Mouse (Mus musculus) heart, postnatal 25 days (tissue): ENCODE measurements around the gene Sf3b3. TPM values are rescaled to one million over a fixed set of nuclear protein-coding genes. Genes with fewer than 3 reads are reported as not detected.
"Not testable (repeated sequence)": the region's sequence is repeated elsewhere in the genome, so short reads cannot be mapped to it uniquely, and the experiment has no call there.

Experiments
- DNase-seq: peaks from one replicate; pipeline ENCODE4 v3.0.0; 2022; ENCODE audit warnings: low spot score
- intact Hi-C: fragments of 180-260 bp; cut with DNase I; formaldehyde crosslinking; loops from one replicate; pipeline ENCODE4 v1.15.1; 2025
- total RNA-seq, 2 experiments: library from RNA; stranded (reverse); gene quantifications; 2 replicates each; pipeline ENCODE4 v1.2.3; 2021

Gene Sf3b3
- total RNA-seq, result 10 to 100 TPM; 39.7 to 42.4 TPM

DNA sequence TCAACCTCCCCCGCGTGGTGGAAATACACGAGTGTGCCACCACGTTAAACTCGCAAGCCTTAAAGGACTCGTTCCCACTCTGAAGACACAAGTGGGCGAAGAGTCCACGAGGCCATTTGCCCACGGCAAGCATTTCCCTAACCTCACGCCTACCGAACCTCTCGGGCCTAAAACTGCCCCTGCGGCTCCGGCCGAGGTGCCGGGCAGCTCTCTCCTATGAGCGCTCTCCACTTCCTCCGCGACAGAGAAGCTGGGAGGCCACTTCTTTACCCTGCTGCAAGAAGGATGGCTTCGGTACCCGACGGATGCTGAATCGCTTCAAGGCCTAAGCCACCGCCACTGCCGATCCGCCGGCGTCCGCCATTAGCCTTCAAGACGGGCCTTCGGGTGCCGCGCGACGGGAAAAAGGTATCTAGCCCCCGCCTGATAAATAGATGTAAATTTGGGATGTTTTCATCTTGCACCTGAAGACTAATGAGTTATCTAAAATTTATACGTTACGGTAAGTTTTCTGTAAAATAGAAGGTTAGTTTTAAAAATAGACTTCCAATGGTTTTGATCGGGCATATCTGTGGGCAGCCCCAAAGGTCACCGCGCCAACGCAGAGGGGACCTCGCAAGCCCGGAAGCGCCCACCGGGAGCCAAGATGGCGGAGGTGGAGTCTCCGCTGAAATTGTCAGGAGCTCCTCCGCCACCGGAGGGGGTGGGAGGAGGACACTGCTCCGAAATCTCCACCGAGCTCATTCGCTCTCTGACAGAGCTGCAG lies at the start of gene Sf3b3, which contains the start of gene Cog4:
Gene Sf3b3, minus strand, starts transcription at position 383 of the 766 bp plus-strand sequence.
Gene Cog4, plus strand, starts transcription at position 196 of the 766 bp plus-strand sequence.
- intact Hi-C loops, result no loop called here
- peak; percentile 67 for DNase-seq

DNA sequence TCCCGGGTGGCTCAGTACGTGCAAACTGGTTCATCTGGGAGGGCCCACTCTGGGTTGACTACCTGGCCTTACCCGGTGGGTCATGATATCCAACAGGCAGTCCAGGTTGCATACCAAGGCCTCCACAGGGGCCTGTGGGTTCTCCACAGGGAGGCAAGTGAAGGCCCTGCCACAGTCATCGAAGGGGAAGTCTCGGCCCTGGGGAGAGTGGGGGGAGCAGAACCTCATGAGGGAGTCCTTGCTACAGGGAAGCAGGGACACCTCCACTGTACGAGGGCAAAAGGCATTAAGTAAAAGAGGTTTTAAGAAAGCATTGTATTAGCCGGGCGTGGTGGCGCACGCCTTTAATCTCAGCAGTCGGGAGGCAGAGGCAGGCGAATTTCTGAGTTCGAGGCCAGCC lies 49.2 kb upstream of the Sf3b3 start:
- intact Hi-C loops, result no loop called here
- no peak for DNase-seq

DNA sequence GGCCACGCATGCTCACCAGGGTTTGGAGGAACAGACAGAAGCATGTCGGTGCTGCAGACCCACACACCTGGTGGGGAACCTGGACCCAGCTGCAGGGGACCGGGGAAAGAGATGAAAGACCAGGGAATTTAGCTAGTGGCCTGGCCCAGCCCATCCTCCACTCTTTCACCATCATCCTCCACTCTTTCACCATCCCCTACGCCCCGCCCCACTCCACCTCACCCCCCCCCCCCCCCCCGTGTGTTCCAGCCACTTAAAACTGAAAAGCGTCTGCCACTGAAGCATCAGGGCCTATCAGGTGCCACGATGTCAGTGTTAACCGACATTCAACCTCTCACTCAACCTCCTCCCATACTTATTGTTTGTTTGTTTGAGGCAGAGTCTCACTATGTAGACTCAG lies 48.7 kb upstream of the Sf3b3 start:
- intact Hi-C loops, result no loop called here
- DNase-seq, result no peak

DNA sequence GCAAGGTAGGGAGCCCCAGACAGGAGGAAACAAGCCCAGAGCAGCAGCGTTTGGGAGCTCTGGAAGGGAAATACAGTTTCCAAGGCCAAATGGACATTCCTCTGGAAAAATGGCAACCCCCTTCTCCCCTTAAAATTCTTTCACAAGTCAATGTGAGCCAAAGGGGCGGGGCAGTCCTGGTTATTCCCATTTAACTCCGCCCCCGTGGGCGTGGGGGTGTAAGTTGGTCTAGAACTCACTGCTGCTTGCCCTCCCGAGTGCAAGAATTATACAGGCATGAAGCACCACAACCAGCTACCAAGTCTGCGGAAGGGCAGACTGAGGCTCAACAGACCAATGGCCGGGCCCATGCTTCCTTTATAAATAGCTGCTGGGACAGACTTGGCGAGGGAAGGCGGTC lies 48.3 kb upstream of the Sf3b3 start:
- intact Hi-C loops, result no loop called here
- no peak for DNase-seq

DNA sequence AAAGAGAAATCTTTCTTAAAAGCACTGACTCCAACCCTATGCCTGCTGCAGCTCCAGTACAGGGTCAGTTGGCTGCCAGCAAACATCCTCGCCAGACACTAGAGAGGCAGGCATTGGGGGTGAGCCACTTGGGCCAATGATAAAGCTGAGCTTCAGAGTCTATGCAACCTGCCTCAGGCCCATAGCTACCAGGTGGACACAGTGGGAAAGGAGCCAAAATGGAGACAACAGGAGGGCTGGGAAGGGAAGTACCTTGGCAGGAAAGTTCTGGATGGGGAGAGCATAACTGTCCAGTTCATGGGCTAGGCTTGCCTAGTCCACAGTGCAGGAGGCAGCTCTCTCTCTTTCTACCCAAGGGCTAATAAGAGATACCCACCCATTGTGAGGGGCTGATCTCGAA lies 46.3 kb upstream of the Sf3b3 start:
- no peak for DNase-seq
- intact Hi-C loops, result no loop called here

DNA sequence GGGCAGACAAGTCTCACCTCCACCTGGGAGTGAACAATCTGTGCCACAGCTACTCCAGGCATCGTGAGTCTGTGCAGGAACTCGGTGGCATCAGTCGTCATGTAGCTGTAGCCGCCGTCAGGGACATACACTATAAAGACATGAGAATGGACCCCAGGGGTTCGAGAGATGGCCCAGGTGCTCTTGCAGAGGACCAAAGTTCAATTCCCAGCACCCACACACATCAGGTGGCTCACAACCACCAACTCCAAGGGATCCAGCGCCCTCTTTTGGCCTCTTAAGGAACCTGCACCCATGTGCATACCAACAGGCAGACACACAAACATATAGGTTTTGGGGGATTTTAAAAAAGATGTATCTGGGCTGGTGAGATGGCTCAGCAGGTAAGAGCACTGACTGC lies 45.5 kb upstream of the Sf3b3 start:
- intact Hi-C loops, result no loop called here

DNA sequence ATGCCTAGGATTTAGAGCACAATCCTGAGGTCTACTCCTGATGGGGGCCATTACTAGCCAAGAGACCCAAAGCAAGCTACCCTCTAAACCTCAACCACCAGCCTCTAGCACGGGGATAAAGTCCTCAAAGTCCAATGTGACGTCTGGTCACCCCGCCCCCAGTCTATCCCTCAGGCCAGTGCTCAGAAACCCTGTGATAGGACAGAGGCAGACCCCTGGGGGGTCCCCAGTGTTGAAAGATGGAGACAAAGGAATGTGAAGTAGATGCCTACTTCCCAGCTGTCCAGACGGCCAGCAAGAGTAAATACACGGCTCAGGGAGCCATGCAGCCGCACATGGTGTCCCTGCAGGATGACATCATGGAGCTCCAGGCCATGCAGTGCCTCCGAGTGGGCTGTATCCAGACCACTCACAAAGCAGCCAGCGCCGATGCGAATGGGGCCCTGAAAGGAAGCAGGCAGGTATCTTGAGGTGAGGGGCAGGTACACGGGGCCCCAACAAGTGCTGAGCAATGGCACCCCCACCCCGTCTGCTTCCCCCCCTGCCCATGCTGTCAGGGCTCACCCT lies 43.4 kb upstream of the Sf3b3 start:
- no peak for DNase-seq
- intact Hi-C loops, result no loop called here

More for the DNA sequence above, 45.5 kb upstream of the Sf3b3 start:
- no peak for DNase-seq

DNA sequence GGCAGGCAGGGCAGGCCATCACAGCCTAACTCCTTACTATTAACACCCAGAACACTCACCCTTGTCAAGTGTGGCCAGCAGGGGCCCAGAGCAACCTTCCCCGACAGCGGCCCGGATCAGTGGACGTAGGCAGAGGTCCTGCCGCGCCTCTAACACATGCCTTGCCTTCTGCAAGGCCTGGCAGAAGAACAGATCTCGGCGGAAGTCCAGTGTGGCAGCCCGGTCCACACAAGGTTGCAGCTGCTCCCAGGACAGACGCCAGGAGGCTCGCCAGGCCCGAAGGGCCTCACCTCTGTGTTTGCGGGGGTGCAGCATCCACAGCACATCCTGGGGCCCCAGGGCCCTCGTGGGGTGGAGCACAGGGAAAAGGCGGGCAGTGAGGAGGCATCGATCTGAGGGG lies 42.3 kb upstream of the Sf3b3 start:
- intact Hi-C loops, result no loop called here

DNA sequence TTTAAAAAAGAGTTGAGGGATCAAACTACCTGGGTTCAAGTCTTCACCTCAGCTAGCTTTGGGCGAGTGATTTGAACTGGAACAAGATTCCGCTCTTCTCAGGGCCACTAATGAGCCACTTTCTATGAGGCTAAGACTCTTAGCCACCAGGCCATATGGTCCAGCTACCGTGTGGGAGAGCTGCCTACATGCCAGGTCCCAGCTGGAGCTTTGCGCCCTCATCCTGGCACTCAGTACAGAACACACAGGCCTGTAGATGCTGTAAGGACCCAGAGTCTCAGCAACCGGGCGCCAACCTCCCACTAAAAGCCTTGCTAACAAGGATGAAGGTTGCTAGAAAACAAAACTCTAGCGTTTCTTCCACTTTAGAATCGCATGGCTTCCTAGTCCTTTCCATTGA lies 41.9 kb upstream of the Sf3b3 start:
- intact Hi-C loops, result no loop called here
- DNase-seq, result no peak

More for the DNA sequence above, 42.3 kb upstream of the Sf3b3 start:
- DNase-seq, result no peak

DNA sequence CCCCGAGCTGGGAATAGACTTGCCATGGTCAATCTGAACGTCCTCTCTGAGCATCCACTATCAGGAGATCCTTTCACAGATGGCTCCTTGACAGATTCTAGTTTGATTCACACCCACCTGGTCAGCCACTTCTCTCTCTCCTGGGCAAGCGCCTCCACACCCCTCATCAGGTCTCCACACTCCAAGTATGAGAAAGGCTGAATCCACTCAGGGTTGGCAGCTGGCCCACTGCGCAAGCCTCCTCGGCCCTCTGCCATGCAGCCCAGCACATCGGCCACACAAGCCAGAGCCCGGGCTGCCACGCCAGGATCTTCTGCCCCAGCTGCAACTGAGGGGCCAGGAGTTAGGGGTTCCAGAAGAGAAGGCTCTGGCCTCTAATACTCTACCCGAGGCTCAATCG lies 41.0 kb upstream of the Sf3b3 start:
- DNase-seq, result no peak
- intact Hi-C loops, result no loop called here

DNA sequence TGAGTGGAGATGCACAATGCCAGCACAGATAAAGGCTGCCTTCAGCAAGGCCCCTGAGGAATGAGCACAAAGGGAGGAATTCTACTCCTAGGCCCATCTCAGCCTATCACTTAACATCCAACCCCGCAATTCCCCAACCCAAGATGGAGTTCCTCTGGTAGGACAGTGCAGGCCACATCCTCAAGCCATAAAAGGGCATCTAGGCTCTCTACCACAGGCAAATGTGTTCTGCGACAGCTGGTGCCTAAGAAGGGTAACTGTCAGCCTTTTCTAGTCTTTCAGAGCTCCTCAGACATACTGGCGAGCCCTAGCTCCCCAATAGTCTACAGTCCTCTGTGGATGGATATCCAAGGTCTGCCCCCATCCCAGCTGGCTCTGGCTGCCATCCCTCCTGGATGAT lies 40.0 kb upstream of the Sf3b3 start:
- intact Hi-C loops, result no loop called here
- DNase-seq, result no peak

DNA sequence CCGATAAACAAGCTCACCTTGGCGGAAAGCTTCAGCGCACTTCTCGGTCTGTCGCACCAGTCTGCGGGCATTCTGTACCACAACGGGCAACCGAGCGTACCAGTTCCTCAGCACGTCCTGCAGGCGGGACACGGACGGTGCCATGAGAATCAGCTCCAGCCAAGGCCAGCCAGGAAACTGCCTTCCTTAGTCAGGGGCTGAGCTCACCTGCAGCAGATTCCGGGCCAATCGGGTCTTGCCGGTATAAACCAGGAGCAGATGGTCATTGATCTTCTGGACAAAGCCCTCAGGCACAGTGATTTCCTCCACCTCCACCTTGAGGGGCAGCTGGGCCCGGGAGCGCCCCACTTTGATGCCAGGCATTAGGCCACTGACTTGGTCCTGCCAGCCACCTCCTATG lies 37.2 kb upstream of the Sf3b3 start:
- DNase-seq, result no peak
- intact Hi-C loops, result no loop called here

DNA sequence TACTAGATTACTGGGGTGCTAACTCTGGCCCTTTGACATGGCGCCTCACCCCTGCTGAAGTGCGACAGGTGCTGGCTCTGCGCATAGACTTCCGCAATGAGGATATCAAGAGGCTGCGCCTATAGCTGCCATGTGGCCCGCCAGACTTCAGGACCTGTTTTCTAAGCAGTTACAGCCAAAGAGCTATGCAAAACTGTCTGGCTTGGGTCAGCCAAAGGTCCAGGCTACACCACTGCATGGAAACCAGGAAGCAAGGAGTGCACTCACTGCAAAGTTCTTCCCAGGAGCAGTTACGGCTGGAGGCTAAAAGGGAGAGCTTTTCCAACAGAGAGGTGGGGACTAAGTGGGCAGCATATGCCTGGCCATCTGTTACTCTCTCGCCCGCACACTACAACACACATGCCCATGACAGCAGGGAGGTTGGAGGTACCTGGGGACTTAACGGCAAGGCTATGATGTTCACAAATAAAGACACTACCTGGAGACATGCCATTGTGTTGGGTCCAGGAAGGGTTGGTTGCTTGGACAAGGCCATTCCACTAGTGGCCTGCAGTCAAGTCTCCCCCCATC lies 35.2 kb upstream of the Sf3b3 start:
- intact Hi-C loops, result no loop called here
- no peak for DNase-seq

DNA sequence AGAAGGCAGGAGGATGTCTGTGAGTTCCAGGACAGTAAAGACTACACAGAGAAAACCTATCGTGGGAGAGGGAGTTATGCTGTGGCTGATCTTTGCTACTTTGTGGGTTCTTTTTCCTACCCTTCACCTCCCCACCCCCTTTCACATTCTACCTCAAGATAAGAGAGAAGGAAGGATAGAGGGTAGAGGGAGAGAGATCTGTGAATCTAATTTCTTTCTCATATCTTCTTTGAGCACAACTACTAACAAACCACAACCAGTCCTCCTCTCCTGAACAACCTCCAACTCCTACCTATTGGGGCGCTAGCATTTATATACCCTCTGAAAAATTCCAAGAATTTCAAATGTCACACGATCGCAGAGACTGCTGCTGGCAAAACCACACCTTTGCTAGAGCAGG lies 31.3 kb upstream of the Sf3b3 start:
- intact Hi-C loops, result no loop called here
- no peak for DNase-seq

DNA sequence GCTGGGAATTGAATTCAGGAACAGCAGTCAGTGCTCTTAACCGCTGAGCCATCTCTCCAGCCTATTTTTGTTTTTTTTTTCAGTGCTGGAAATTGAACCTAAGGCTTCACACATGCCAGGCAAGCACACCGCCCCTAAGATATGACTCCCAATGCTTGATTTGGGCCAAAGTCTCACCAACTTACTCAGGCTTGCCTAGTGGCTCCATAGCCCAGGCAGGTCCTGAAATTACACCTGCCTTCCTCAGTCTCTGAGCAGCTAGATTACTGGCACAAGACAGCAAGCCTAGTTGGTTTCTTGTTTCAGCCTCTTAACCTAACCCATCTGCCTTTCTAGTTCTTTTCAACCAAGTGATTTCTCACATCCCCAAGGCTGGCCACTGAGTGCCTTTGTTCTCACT lies 23.9 kb upstream of the Sf3b3 start:
- DNase-seq, result no peak
- intact Hi-C loops, result no loop called here

DNA sequence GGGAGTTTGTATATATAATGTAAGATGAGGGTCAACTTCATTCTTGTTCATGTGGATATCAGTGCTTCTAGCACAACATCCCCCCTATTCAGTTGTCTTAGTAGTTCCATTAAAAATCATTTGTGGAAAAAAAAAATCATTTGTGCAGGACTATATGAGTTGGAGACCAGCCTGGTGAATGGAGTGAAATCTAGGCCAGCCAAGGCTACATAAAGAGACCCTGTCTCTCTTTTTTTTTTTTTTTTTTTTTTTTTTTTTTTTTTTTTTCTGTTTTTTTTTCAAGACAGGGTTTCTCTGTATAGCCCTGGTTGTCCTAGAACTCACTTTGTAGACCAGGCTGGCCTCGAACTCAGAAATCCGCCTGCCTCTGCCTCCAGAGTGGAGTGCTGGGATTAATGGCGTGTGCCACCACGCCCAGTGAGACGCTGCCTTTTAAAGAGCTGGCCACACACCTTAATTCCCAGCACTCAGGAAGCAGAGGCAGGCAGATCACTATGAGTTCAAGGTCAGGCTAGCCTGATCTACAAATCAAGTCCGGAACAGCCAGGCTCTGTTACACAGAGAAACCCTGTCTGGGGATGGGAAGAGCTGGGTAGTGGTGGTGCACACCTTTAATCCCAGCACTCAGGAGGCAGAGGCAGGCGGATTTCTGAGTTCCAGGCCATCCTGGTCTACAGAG lies 14.9 kb upstream of the Sf3b3 start:
- DNase-seq, intact Hi-C loops: not testable (repeated sequence)

DNA sequence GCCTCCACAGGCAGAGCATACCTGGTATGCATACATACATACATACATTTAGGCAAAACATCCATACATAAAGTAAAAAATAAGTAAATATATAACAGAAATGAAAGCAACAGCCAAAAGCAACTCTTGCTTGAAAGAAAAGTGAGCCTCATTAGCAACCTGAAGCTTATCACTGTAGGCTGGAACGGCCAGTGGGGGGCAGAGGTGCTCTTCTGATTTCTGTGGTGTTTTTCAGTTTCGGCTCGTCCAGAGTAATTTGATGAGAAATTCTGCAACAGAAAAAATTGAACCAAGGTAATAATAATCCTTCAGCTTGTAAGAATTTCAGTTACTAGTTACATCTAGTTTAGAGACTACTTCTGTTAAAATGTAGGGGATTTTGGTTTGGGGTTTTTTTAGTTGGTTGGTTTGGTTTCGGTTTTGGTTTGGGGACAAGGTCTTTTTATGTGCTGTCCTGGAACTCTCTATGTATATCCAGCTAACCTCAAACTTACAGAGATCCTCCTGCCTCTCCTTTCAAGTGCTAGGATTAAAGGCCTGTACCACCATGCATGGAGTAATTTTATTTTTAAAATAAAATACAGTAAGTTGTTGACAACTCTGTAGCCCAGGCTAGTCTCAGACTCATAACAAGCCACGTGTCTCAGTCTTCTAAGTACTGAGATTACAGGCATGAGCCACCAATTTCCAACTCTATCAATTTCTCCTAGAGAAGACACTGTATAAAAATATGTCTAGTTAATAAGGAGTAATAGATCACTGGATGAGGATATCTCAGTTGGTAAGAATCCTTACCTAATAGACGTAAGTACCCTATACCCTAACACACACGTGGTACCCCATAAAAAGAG lies 13.3 kb upstream of the Sf3b3 start:
- intact Hi-C loops, result loop anchor here (10.0 kb wide), 1 partner anchor 215 kb away; no protein-coding TSS in a partner anchor
- DNase-seq, result no peak

DNA sequence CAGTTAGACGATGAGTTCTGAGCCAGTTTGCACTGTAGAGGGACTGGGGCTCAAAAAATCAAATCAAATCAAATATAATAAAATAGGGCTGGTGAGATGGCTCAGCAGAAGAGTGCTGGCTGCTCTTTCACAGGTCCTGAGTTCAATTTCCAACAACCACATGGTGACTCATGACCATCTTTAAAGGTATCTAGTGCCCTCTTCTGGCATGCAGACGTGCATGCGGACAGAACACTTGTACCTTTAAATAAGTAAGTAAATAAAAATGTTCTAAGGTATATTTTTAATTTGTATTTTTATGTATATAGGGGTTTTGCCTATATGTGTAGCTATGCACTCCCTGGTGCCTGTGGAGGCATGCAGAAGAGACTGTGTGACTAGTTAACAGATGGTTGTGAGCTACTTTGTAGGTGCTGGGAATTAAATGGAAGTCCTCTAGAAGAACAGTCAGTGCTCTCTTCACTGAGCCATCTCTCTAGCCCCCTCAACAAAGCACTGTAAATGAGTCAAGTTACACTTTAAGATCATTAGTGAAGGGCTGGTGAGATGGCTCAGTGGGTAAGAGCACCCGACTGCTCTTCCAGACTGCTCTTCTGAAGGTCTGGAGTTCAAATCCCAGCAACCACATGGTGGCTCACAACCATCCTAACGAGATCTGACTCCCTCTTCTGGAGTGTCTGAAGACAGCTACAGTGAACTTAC lies 10.3 kb upstream of the Sf3b3 start:
- DNase-seq, result no peak
- intact Hi-C loops, result loop anchor here (10.0 kb wide), 1 partner anchor 212 kb away; no protein-coding TSS in a partner anchor

DNA sequence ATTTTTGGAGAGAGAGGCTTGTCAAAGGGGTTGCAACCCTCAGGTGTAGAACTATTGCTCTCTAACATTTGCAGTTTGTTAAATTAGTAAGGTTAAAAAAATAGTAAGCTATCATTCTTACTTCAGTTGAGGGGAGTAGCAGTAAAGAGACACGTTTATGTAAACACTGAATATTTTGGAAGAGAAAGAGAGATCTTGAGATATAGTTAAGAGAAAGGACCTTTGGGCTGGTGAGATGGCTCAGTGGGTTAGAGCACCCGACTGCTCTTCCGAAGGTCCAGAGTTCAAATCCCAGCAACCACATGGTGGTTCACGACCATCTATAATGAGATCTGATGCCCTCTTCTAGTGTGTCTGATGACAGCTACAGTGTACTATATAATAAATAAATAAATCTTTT lies 9.5 kb upstream of the Sf3b3 start:
- intact Hi-C loops, result loop anchor here (10.0 kb wide), 1 partner anchor 211 kb away; no protein-coding TSS in a partner anchor

More for the DNA sequence above, 9.5 kb upstream of the Sf3b3 start:
- DNase-seq, result not testable (repeated sequence)
